Mouse (Mus musculus) erythroblast, embryonic 14.5 days (primary cell): ENCODE measurements around the gene Slc12a8.

Experiments
- GATA1 ChIP-seq: IDR thresholded peaks from 2 replicates; pipeline ENCODE4 v1.6.1; 2012; ENCODE audit warnings: low read length, inconsistent platforms, mixed read lengths
- TAL1 ChIP-seq: IDR thresholded peaks from 3 replicates; pipeline ENCODE4 v1.6.1; 2012; ENCODE audit warnings: low read length, inconsistent platforms, mixed read lengths

- no peak for TF ChIP-seq GATA1
- TF ChIP-seq TAL1 = no peak
Observed at GRCm38 (mm10) chr16:33680816-33681215, 163.7 kb downstream of the Slc12a8 start.
